Mouse (Mus musculus): ENCODE results near the gene Ctse.

The Ctse gene

GRCm38 (mm10) chr1:131655601-131656000 is 17.5 kb downstream of the Ctse start:
- no peak for DNase-seq

- DNase-seq = peak; percentile 86 to 89
Observed at GRCm38 (mm10) chr1:131657945-131658354, 19.8 kb downstream of the Ctse start.

- DNase-seq = no peak
Observed at GRCm38 (mm10) chr1:131659512-131660085, 21.5 kb downstream of the Ctse start.

GRCm38 (mm10) chr1:131660266-131660665 is 22.2 kb downstream of the Ctse start:
- no peak for DNase-seq

GRCm38 (mm10) chr1:131660716-131661472 is 22.8 kb downstream of the Ctse start:
- DNase-seq = no peak

- DNase-seq = no peak
Observed at GRCm38 (mm10) chr1:131661749-131662148, 23.6 kb downstream of the Ctse start.

- DNase-seq = no peak
Observed at GRCm38 (mm10) chr1:131663286-131663995, 25.3 kb downstream of the Ctse start.

- DNase-seq = no peak
Observed at GRCm38 (mm10) chr1:131664136-131664535, 26.0 kb downstream of the Ctse start.

- no peak for DNase-seq
Observed at GRCm38 (mm10) chr1:131665886-131666285, 27.8 kb downstream of the Ctse start.

- DNase-seq = no peak
Observed at GRCm38 (mm10) chr1:131671113-131671512, 33.0 kb downstream of the Ctse start.

GRCm38 (mm10) chr1:131672361-131672760 is 34.3 kb downstream of the Ctse start:
- DNase-seq = peak in 1 of 2 experiments; percentile 6

- no peak for DNase-seq
Observed at GRCm38 (mm10) chr1:131679644-131680043, 41.5 kb downstream of the Ctse start.

GRCm38 (mm10) chr1:131687739-131688138 is 49.6 kb downstream of the Ctse start:
- DNase-seq = no peak

- peak; percentile 71 to 75 for DNase-seq
Observed at GRCm38 (mm10) chr1:131688475-131688874, 50.4 kb downstream of the Ctse start, which contains the start of gene Rab7b. Gene Rab7b, plus strand, starts transcription at chr1:131688695.

- DNase-seq = no peak
Observed at GRCm38 (mm10) chr1:131689016-131689415, 50.9 kb downstream of the Ctse start.

GRCm38 (mm10) chr1:131689899-131690298 is 51.8 kb downstream of the Ctse start:
- DNase-seq = no peak

GRCm38 (mm10) chr1:131690435-131690834 is 52.3 kb downstream of the Ctse start:
- DNase-seq = peak; percentile 77 to 80

GRCm38 (mm10) chr1:131691356-131691755 is 53.2 kb downstream of the Ctse start:
- no peak for DNase-seq

GRCm38 (mm10) chr1:131695308-131695707 is 57.2 kb downstream of the Ctse start:
- no peak for DNase-seq

- DNase-seq = no peak
Observed at GRCm38 (mm10) chr1:131696325-131696724, 58.2 kb downstream of the Ctse start.

- no peak for DNase-seq
Observed at GRCm38 (mm10) chr1:131698770-131699169, 60.7 kb downstream of the Ctse start.

GRCm38 (mm10) chr1:131699642-131700041 is 61.5 kb downstream of the Ctse start:
- DNase-seq = no peak

GRCm38 (mm10) chr1:131700447-131700846 is 62.3 kb downstream of the Ctse start:
- no peak for DNase-seq

- no peak for DNase-seq
Observed at GRCm38 (mm10) chr1:131701391-131701790, 63.3 kb downstream of the Ctse start.

Data from lung, adult 18-20 months (tissue).